8 mouse cellular contexts compared by ENCODE assay signal in genomic region chr7:35647101-35647698, GRCm38 (mm10). TPM values are rescaled to one million over a fixed set of nuclear protein-coding genes. Genes with fewer than 3 reads are reported as not detected.
DNase-seq lines count a peak whose midpoint lies in the region; ATAC-seq and TF ChIP-seq lines count a peak whose summit lies in the region.

Pdcd5 (minus strand) TSS chr7:35647521.

- no peak for TF ChIP-seq CTCF in bone marrow, adult 2 months (IDR thresholded peaks at IDR 0.05; ENCODE audit: control insufficient read depth, insufficient read depth, low read length)
- no peak; the same call in 1 of the 2 replicates for TF ChIP-seq CTCF in midbrain, postnatal 0 days (IDR thresholded peaks at IDR 0.05)

- H3K4me1 ChIP-seq in bone marrow, adult 2 months (ENCODE audit: control insufficient read depth, insufficient read depth, low read length) = no peaks in the 10 kb centered on the region; the same call in 1 of the 2 replicates
- peaks cover 14% of the 10 kb centered on the region; the same call in 1 of the 2 replicates for H3K4me1 ChIP-seq in embryonic facial prominence, embryonic 15.5 days
- H3K4me1 ChIP-seq in limb, embryonic 14.5 days (ENCODE audit: control insufficient read depth, insufficient read depth, low read length) = no peaks in the 10 kb centered on the region; the same call in 1 of the 2 replicates
- H3K4me1 ChIP-seq in midbrain, postnatal 0 days (ENCODE audit: insufficient read depth, low read length) = no peaks in the 10 kb centered on the region

- H3K27ac ChIP-seq in bone marrow, adult 2 months (ENCODE audit: control insufficient read depth, insufficient read depth, low read depth, low read length, poor library complexity) = peak within 1 kb of the TSS; percentile 36; the same call in 1 of the 2 replicates
- H3K27ac ChIP-seq in embryonic facial prominence, embryonic 15.5 days (replicated peaks) = peak within 1 kb of the TSS; percentile 82
- H3K27ac ChIP-seq in limb, embryonic 14.5 days (replicated peaks; ENCODE audit: low read depth, low read length) = peak within 1 kb of the TSS; percentile 72
- H3K27ac ChIP-seq in midbrain, postnatal 0 days (ENCODE audit: low read depth, low read length) = peak within 1 kb of the TSS; percentile 71

- DNase-seq in 416B (ENCODE audit: low read depth) = peak; percentile 95
- DNase-seq in heart, adult 8-10 months (ENCODE audit: low spot score) = peak; percentile 97
- DNase-seq in kidney, adult 9 months = peak; percentile 97
- peak; percentile 95 for DNase-seq in limb, embryonic 14.5 days (ENCODE audit: low spot score)
- DNase-seq in midbrain, postnatal 0 days (ENCODE audit: low spot score) = peak; percentile 97
- peak; percentile 93 to 96 for DNase-seq in spleen, postnatal 14 days (ENCODE audit: low spot score in 2 of 2)

- H3K9ac ChIP-seq in embryonic facial prominence, embryonic 15.5 days = peak within 1 kb of the TSS; percentile 84
- H3K9ac ChIP-seq in limb, embryonic 14.5 days (ENCODE audit: low read depth, low read length, severe bottlenecking) = peak within 1 kb of the TSS; percentile 95
- peak within 1 kb of the TSS; percentile 83 for H3K9ac ChIP-seq in midbrain, postnatal 0 days (replicated peaks; ENCODE audit: low read length, poor library complexity, severe bottlenecking)

- peak within 1 kb of the TSS; percentile 90 for H3K4me3 ChIP-seq in bone marrow, adult 2 months (replicated peaks; ENCODE audit: control insufficient read depth, low read depth, low read length)
- H3K4me3 ChIP-seq in embryonic facial prominence, embryonic 15.5 days (replicated peaks) = peak within 1 kb of the TSS; percentile 97
- peak within 1 kb of the TSS; percentile 93 for H3K4me3 ChIP-seq in limb, embryonic 14.5 days (replicated peaks; ENCODE audit: low read length)
- peak within 1 kb of the TSS; percentile 81 for H3K4me3 ChIP-seq in midbrain, postnatal 0 days (ENCODE audit: low read depth, low read length)

- H3K4me2 ChIP-seq in embryonic facial prominence, embryonic 15.5 days (replicated peaks) = peak within 1 kb of the TSS; percentile 52
- peak within 1 kb of the TSS; percentile 62 for H3K4me2 ChIP-seq in limb, embryonic 14.5 days (replicated peaks; ENCODE audit: low read depth, low read length, severe bottlenecking)
- peak within 1 kb of the TSS; percentile 62 for H3K4me2 ChIP-seq in midbrain, postnatal 0 days (ENCODE audit: low read depth, low read length, poor library complexity, severe bottlenecking)

- ATAC-seq in embryonic facial prominence, embryonic 15.5 days (ENCODE audit: insufficient number of reproducible peaks, low FRiP score, low TSS enrichment, low read depth) = peak; percentile 88
- ATAC-seq in limb, embryonic 14.5 days (ENCODE audit: low FRiP score, low read depth) = peak; percentile 89
- ATAC-seq in midbrain, postnatal 0 days (ENCODE audit: low FRiP score) = peak; percentile 93

- peaks cover 33% of the 10 kb centered on the region for H3K36me3 ChIP-seq in embryonic facial prominence, embryonic 15.5 days
- H3K36me3 ChIP-seq in limb, embryonic 14.5 days (ENCODE audit: control insufficient read depth, insufficient read depth, low read length) = peaks cover 36% of the 10 kb centered on the region
- peaks cover 17% of the 10 kb centered on the region for H3K36me3 ChIP-seq in midbrain, postnatal 0 days (ENCODE audit: insufficient read depth, low read length)

- H3K9me3 ChIP-seq in embryonic facial prominence, embryonic 15.5 days (replicated peaks) = no peaks in the 10 kb centered on the region
- H3K9me3 ChIP-seq in limb, embryonic 14.5 days (ENCODE audit: control insufficient read depth, low read length) = no peaks in the 10 kb centered on the region
- H3K9me3 ChIP-seq in midbrain, postnatal 0 days (ENCODE audit: low read length) = no peaks in the 10 kb centered on the region

- peak; percentile 44; the same call in 1 of the 2 replicates for TF ChIP-seq POLR2A in bone marrow, adult 2 months (IDR thresholded peaks at IDR 0.05; ENCODE audit: borderline replicate concordance, control insufficient read depth, low read depth, low read length)
- peak; percentile 59; the same call in 1 of the 2 replicates for TF ChIP-seq POLR2A in limb, embryonic 14.5 days (IDR thresholded peaks at IDR 0.05; ENCODE audit: borderline replicate concordance, extremely low read depth, insufficient read depth, insufficient read length)

- H3K27me3 ChIP-seq in embryonic facial prominence, embryonic 15.5 days = no peaks in the 10 kb centered on the region
- no peaks in the 10 kb centered on the region for H3K27me3 ChIP-seq in limb, embryonic 14.5 days (ENCODE audit: control insufficient read depth, insufficient read depth, low read length)
- no peaks in the 10 kb centered on the region for H3K27me3 ChIP-seq in midbrain, postnatal 0 days (ENCODE audit: insufficient read depth, low read length)

- WGBS in bone marrow, adult 2 months = under 1% methylated on average over 63 of the region's 64 CpGs
- WGBS in embryonic facial prominence, embryonic 15.5 days = under 1% methylated on average over 50 of the region's 64 CpGs
- 1% methylated on average over 44 of the region's 64 CpGs for WGBS in limb, embryonic 14.5 days
- 0% methylated on average over 48 of the region's 64 CpGs for WGBS in midbrain, postnatal 0 days

RNA-seq across cellular contexts. Expression of gene Pdcd5, which starts in this region (rescaled TPM):
- 53.5 and 89.4 TPM in 2 replicates for polyA plus RNA-seq in bone marrow, adult 2 months (2011; ENCODE audit: insufficient read depth, insufficient read length, low replicate concordance, missing spikeins)
- polyA plus RNA-seq in embryonic facial prominence, embryonic 15.5 days (2015; fragmentation: Nextera tagmentation; extraction: Ambion mirVana) = 232 and 243 TPM in 2 replicates
- 100 to 1,000 TPM in 1 of 4 experiments, 10 to 100 TPM in 3; 67.2 to 104 (median 89.7) TPM for total RNA-seq in heart, adult 8-10 months (2022)
- 105 and 201 TPM in 2 replicates for polyA plus RNA-seq in limb, embryonic 14.5 days (2012; rRNA removed)
- polyA plus RNA-seq in limb, embryonic 14.5 days (2014; fragmentation: Nextera tagmentation; extraction: Ambion mirVana) = 267 and 293 TPM in 2 replicates
- total RNA-seq in midbrain, postnatal 0 days (2014; rRNA removed) = 53.3 and 78.3 TPM in 2 replicates
- polyA plus RNA-seq in midbrain, postnatal 0 days (2015; fragmentation: Nextera tagmentation; extraction: Ambion mirVana) = 255 and 280 TPM in 2 replicates

Comparison
In these comparisons a context has a peak if more than half of its experiments do, and no peak if none do; other contexts are left out.
1. Peak in every context shown above with its lines: DNase-seq, ATAC-seq, H3K4me3 ChIP-seq and H3K27ac ChIP-seq.